In genomic region chr6:125148251-125148925, GRCm38 (mm10) we compare ENCODE assay signal across 7 mouse cellular contexts. TPM values are rescaled to one million over a fixed set of nuclear protein-coding genes. Genes with fewer than 3 reads are reported as not detected.
DNase-seq lines count a peak whose midpoint lies in the region; ATAC-seq lines count a peak whose summit lies in the region.

No protein-coding gene starts in this region.

- H3K36me3 ChIP-seq in midbrain, embryonic 10.5 days = peaks cover 65% of the 10 kb centered on the region
- H3K36me3 ChIP-seq in midbrain, embryonic 11.5 days (ENCODE audit: control insufficient read depth, insufficient read depth, low read length) = peaks cover 6% of the 10 kb centered on the region; the same call in 1 of the 2 replicates
- no peaks in the 10 kb centered on the region; the same call in 1 of the 2 replicates for H3K36me3 ChIP-seq in embryonic facial prominence, embryonic 11.5 days (replicated peaks; ENCODE audit: control insufficient read depth, insufficient read depth, low read depth, low read length)
- H3K36me3 ChIP-seq in heart, embryonic 14.5 days (ENCODE audit: control insufficient read depth, insufficient read depth, low read length) = peaks cover 37% of the 10 kb centered on the region
- H3K36me3 ChIP-seq in midbrain, embryonic 13.5 days = peaks cover 39% of the 10 kb centered on the region

- H3K4me3 ChIP-seq in midbrain, embryonic 10.5 days = peak overlapping the region; percentile 18; the same call in 1 of the 2 replicates
- no peak overlapping the region for H3K4me3 ChIP-seq in midbrain, embryonic 11.5 days (ENCODE audit: low read depth, low read length)
- H3K4me3 ChIP-seq in embryonic facial prominence, embryonic 11.5 days (ENCODE audit: low read depth, low read length) = no peak overlapping the region
- peak overlapping the region in 1 of 2 experiments; percentile 19; a peak in 1 of 4 replicates for H3K4me3 ChIP-seq in heart, embryonic 14.5 days (ENCODE audit: control insufficient read depth in 1 of 2, insufficient read depth in 1 of 2, low read depth in 1 of 2, low read length in 2 of 2)
- no peak overlapping the region for H3K4me3 ChIP-seq in midbrain, embryonic 13.5 days (replicated peaks)

- H3K4me1 ChIP-seq in midbrain, embryonic 10.5 days = peaks cover 59% of the 10 kb centered on the region
- peaks cover 31% of the 10 kb centered on the region for H3K4me1 ChIP-seq in midbrain, embryonic 11.5 days (ENCODE audit: control insufficient read depth, insufficient read depth, low read length)
- H3K4me1 ChIP-seq in embryonic facial prominence, embryonic 11.5 days (ENCODE audit: control insufficient read depth, insufficient read depth, low read length) = no peaks in the 10 kb centered on the region; the same call in 1 of the 2 replicates
- H3K4me1 ChIP-seq in heart, embryonic 14.5 days (ENCODE audit: control insufficient read depth in 2 of 2, insufficient read depth in 2 of 2, low read length in 2 of 2) = peaks cover 36 to 52% of the 10 kb centered on the region in 2 experiments
- H3K4me1 ChIP-seq in midbrain, embryonic 13.5 days (replicated peaks) = peaks cover 47% of the 10 kb centered on the region

- WGBS in midbrain, embryonic 10.5 days = 82% methylated on average over 18 of the region's 18 CpGs
- WGBS in midbrain, embryonic 11.5 days = 75% methylated on average over 18 of the region's 18 CpGs
- WGBS in embryonic facial prominence, embryonic 11.5 days = 73% methylated on average over 18 of the region's 18 CpGs
- 23% methylated on average over 18 of the region's 18 CpGs for WGBS in heart, embryonic 14.5 days
- 76% methylated on average over 18 of the region's 18 CpGs for WGBS in midbrain, embryonic 13.5 days

- no peak for ATAC-seq in midbrain, embryonic 11.5 days (ENCODE audit: low FRiP score)
- no peak for ATAC-seq in embryonic facial prominence, embryonic 11.5 days (replicated peaks; ENCODE audit: insufficient number of reproducible peaks, low FRiP score, low TSS enrichment, low read depth)
- peak; percentile 75 for ATAC-seq in heart, embryonic 14.5 days (ENCODE audit: insufficient number of reproducible peaks, insufficient read depth, low FRiP score, low read depth)
- no peak for ATAC-seq in midbrain, embryonic 13.5 days

- no peak for DNase-seq in midbrain, embryonic 10.5 days (ENCODE audit: low spot score)
- no peak for DNase-seq in midbrain, embryonic 11.5 days (ENCODE audit: low spot score, missing footprints)
- no peak for DNase-seq in embryonic facial prominence, embryonic 11.5 days (ENCODE audit: low spot score)
- peak; percentile 54 for DNase-seq in kidney, postnatal 14 days
- DNase-seq in thymus, postnatal 10 days (ENCODE audit: low spot score in 2 of 2) = no peak

- no peaks in the 10 kb centered on the region for H3K9me3 ChIP-seq in midbrain, embryonic 10.5 days (replicated peaks)
- no peaks in the 10 kb centered on the region for H3K9me3 ChIP-seq in midbrain, embryonic 11.5 days (ENCODE audit: control insufficient read depth, low read length)
- H3K9me3 ChIP-seq in embryonic facial prominence, embryonic 11.5 days (replicated peaks; ENCODE audit: control insufficient read depth, low read length) = no peaks in the 10 kb centered on the region
- no peaks in the 10 kb centered on the region for H3K9me3 ChIP-seq in heart, embryonic 14.5 days (ENCODE audit: control insufficient read depth, low read length)
- H3K9me3 ChIP-seq in midbrain, embryonic 13.5 days = no peaks in the 10 kb centered on the region

- no peak overlapping the region for H3K4me2 ChIP-seq in midbrain, embryonic 11.5 days
- H3K4me2 ChIP-seq in embryonic facial prominence, embryonic 11.5 days (ENCODE audit: low read depth, low read length) = no peak overlapping the region
- peak overlapping the region; percentile 87 for H3K4me2 ChIP-seq in heart, embryonic 14.5 days (ENCODE audit: low read length)
- peak overlapping the region; percentile 89 for H3K4me2 ChIP-seq in midbrain, embryonic 13.5 days (replicated peaks)

- no peaks in the 10 kb centered on the region for H3K27me3 ChIP-seq in midbrain, embryonic 10.5 days (ENCODE audit: low read depth, poor library complexity, severe bottlenecking)
- H3K27me3 ChIP-seq in midbrain, embryonic 11.5 days (ENCODE audit: control insufficient read depth, insufficient read depth, low read length) = no peaks in the 10 kb centered on the region
- H3K27me3 ChIP-seq in embryonic facial prominence, embryonic 11.5 days (ENCODE audit: control insufficient read depth, insufficient read depth, low read length) = no peaks in the 10 kb centered on the region
- H3K27me3 ChIP-seq in heart, embryonic 14.5 days (ENCODE audit: control insufficient read depth, insufficient read depth, low read length) = no peaks in the 10 kb centered on the region
- no peaks in the 10 kb centered on the region for H3K27me3 ChIP-seq in midbrain, embryonic 13.5 days

- H3K9ac ChIP-seq in midbrain, embryonic 11.5 days (ENCODE audit: low read length) = no peak overlapping the region
- peak overlapping the region; percentile 22; the same call in 1 of the 2 replicates for H3K9ac ChIP-seq in embryonic facial prominence, embryonic 11.5 days (replicated peaks; ENCODE audit: low read length)
- H3K9ac ChIP-seq in heart, embryonic 14.5 days (ENCODE audit: low read length) = peak overlapping the region; percentile 70
- H3K9ac ChIP-seq in midbrain, embryonic 13.5 days (replicated peaks) = peak overlapping the region; percentile 93

- peak overlapping the region; percentile 39 for H3K27ac ChIP-seq in midbrain, embryonic 10.5 days (replicated peaks)
- no peak overlapping the region for H3K27ac ChIP-seq in midbrain, embryonic 11.5 days (ENCODE audit: low read depth, low read length)
- peak overlapping the region; percentile 20; the same call in 1 of the 2 replicates for H3K27ac ChIP-seq in embryonic facial prominence, embryonic 11.5 days (replicated peaks; ENCODE audit: low read depth, low read length)
- H3K27ac ChIP-seq in heart, embryonic 14.5 days (replicated peaks in 1 of 2; ENCODE audit: control insufficient read depth in 1 of 2, insufficient read depth in 1 of 2, low read depth in 2 of 2, low read length in 2 of 2) = peak overlapping the region; percentile 79 to 95
- H3K27ac ChIP-seq in midbrain, embryonic 13.5 days = peak overlapping the region; percentile 39

RNA-seq across cellular contexts. Expression of gene Iffo1, which starts 3.3 kb away (rescaled TPM):
- 12.7 and 15.1 TPM in 2 replicates for polyA plus RNA-seq in midbrain, embryonic 10.5 days (2016; fragmentation: Nextera tagmentation; extraction: Ambion mirVana)
- polyA plus RNA-seq in midbrain, embryonic 11.5 days (2014; fragmentation: Nextera tagmentation; extraction: Ambion mirVana) = 8.4 and 8.6 TPM in 2 replicates
- polyA plus RNA-seq in embryonic facial prominence, embryonic 11.5 days (2014; fragmentation: Nextera tagmentation; extraction: Ambion mirVana) = 7.0 and 10.3 TPM in 2 replicates
- polyA plus RNA-seq in heart, embryonic 14.5 days (2014; fragmentation: Nextera tagmentation; extraction: Ambion mirVana) = 8.7 and 9.7 TPM in 2 replicates
- 14.9 and 19.3 TPM in 2 replicates for polyA plus RNA-seq in midbrain, embryonic 13.5 days (2015; fragmentation: Nextera tagmentation; extraction: Ambion mirVana)

RNA-seq across cellular contexts. Expression of gene Nop2, which starts 16.7 kb away (rescaled TPM):
- polyA plus RNA-seq in midbrain, embryonic 10.5 days (2016; fragmentation: Nextera tagmentation; extraction: Ambion mirVana) = 72.6 and 86.4 TPM in 2 replicates
- polyA plus RNA-seq in midbrain, embryonic 11.5 days (2014; fragmentation: Nextera tagmentation; extraction: Ambion mirVana) = 55.1 and 58.4 TPM in 2 replicates
- 66.3 and 69.8 TPM in 2 replicates for polyA plus RNA-seq in embryonic facial prominence, embryonic 11.5 days (2014; fragmentation: Nextera tagmentation; extraction: Ambion mirVana)
- 35.3 and 36.6 TPM in 2 replicates for polyA plus RNA-seq in heart, embryonic 14.5 days (2014; fragmentation: Nextera tagmentation; extraction: Ambion mirVana)
- 43.2 and 45.9 TPM in 2 replicates for polyA plus RNA-seq in midbrain, embryonic 13.5 days (2015; fragmentation: Nextera tagmentation; extraction: Ambion mirVana)

RNA-seq across cellular contexts. Expression of gene Gapdh, which starts 17.9 kb away (rescaled TPM):
- 2,729 and 3,222 TPM in 2 replicates for polyA plus RNA-seq in midbrain, embryonic 10.5 days (2016; fragmentation: Nextera tagmentation; extraction: Ambion mirVana)
- 2,357 and 2,675 TPM in 2 replicates for polyA plus RNA-seq in midbrain, embryonic 11.5 days (2014; fragmentation: Nextera tagmentation; extraction: Ambion mirVana)
- 2,314 and 2,539 TPM in 2 replicates for polyA plus RNA-seq in embryonic facial prominence, embryonic 11.5 days (2014; fragmentation: Nextera tagmentation; extraction: Ambion mirVana)
- 4,765 and 5,242 TPM in 2 replicates for polyA plus RNA-seq in heart, embryonic 14.5 days (2014; fragmentation: Nextera tagmentation; extraction: Ambion mirVana)
- polyA plus RNA-seq in midbrain, embryonic 13.5 days (2015; fragmentation: Nextera tagmentation; extraction: Ambion mirVana) = 1,484 and 1,546 TPM in 2 replicates

RNA-seq across cellular contexts. Expression of gene Ncapd2, which starts 43.1 kb away (rescaled TPM):
- 236 and 246 TPM in 2 replicates for polyA plus RNA-seq in midbrain, embryonic 10.5 days (2016; fragmentation: Nextera tagmentation; extraction: Ambion mirVana)
- polyA plus RNA-seq in midbrain, embryonic 11.5 days (2014; fragmentation: Nextera tagmentation; extraction: Ambion mirVana) = 127 and 140 TPM in 2 replicates
- polyA plus RNA-seq in embryonic facial prominence, embryonic 11.5 days (2014; fragmentation: Nextera tagmentation; extraction: Ambion mirVana) = 135 and 136 TPM in 2 replicates
- polyA plus RNA-seq in heart, embryonic 14.5 days (2014; fragmentation: Nextera tagmentation; extraction: Ambion mirVana) = 66.0 and 67.5 TPM in 2 replicates
- polyA plus RNA-seq in midbrain, embryonic 13.5 days (2015; fragmentation: Nextera tagmentation; extraction: Ambion mirVana) = 101 and 103 TPM in 2 replicates

RNA-seq across cellular contexts. Expression of gene Mrpl51, which starts 43.2 kb away (rescaled TPM):
- polyA plus RNA-seq in midbrain, embryonic 10.5 days (2016; fragmentation: Nextera tagmentation; extraction: Ambion mirVana) = 211 and 231 TPM in 2 replicates
- polyA plus RNA-seq in midbrain, embryonic 11.5 days (2014; fragmentation: Nextera tagmentation; extraction: Ambion mirVana) = 200 and 208 TPM in 2 replicates
- polyA plus RNA-seq in embryonic facial prominence, embryonic 11.5 days (2014; fragmentation: Nextera tagmentation; extraction: Ambion mirVana) = 205 and 217 TPM in 2 replicates
- 261 and 264 TPM in 2 replicates for polyA plus RNA-seq in heart, embryonic 14.5 days (2014; fragmentation: Nextera tagmentation; extraction: Ambion mirVana)
- polyA plus RNA-seq in midbrain, embryonic 13.5 days (2015; fragmentation: Nextera tagmentation; extraction: Ambion mirVana) = 163 and 165 TPM in 2 replicates

Comparison
In these comparisons a context has a peak if more than half of its experiments do, and no peak if none do; other contexts are left out.
1. H3K4me2 ChIP-seq: peak in heart, embryonic 14.5 days (single experiment) and midbrain, embryonic 13.5 days (single experiment); none in midbrain, embryonic 11.5 days (single experiment) and embryonic facial prominence, embryonic 11.5 days (single experiment).